15 mouse cellular contexts compared by ENCODE assay signal in genomic region chr10:97141561-97141960, GRCm38 (mm10).
"Had no signal": no experiment of that assay in that cellular context is flagged by ENCODE, and none has a peak within 500 bp of the region (broad histone marks: within the 10 kb centered on the region; RNA-seq: fewer than 3 reads in every experiment).

No protein-coding gene starts in this region.

- H3K9me3 ChIP-seq: limb, embryonic 12.5 days; limb, embryonic 15.5 days; lung, embryonic 15.5 days had no signal

- H3K36me3 ChIP-seq: limb, embryonic 12.5 days; limb, embryonic 15.5 days; lung, embryonic 15.5 days had no signal

- H3K9ac ChIP-seq: limb, embryonic 12.5 days; limb, embryonic 15.5 days; liver, embryonic 14.5 days; liver, postnatal 0 days; lung, embryonic 15.5 days had no signal

- H3K4me1 ChIP-seq: limb, embryonic 12.5 days; limb, embryonic 15.5 days; lung, embryonic 15.5 days had no signal

- H3K4me2 ChIP-seq: limb, embryonic 12.5 days; limb, embryonic 15.5 days; liver, embryonic 11.5 days; lung, embryonic 15.5 days; midbrain, embryonic 11.5 days had no signal

- H3K27me3 ChIP-seq: limb, embryonic 12.5 days; limb, embryonic 15.5 days; lung, embryonic 15.5 days had no signal

- DNase-seq: kidney, adult 8-10 months; kidney, postnatal 36 days; left cerebral cortex, postnatal 4 days; liver, postnatal 0 days; lung, postnatal 10 days; lung, postnatal 4 days; midbrain, embryonic 14.5 days; thymus, adult 18-20 months; thymus, postnatal 36 days had no signal

- H3K4me3 ChIP-seq: limb, embryonic 12.5 days; limb, embryonic 15.5 days; lung, embryonic 15.5 days had no signal

- ATAC-seq: liver, postnatal 0 days had no signal

- H3K27ac ChIP-seq: limb, embryonic 12.5 days; limb, embryonic 15.5 days; liver, embryonic 14.5 days; lung, embryonic 15.5 days had no signal
